Mouse (Mus musculus) heart, adult 18-20 months (tissue): ENCODE measurements around the gene Ccdc85b. TPM values are rescaled to one million over a fixed set of nuclear protein-coding genes. Genes with fewer than 3 reads are reported as not detected.
"Not testable (repeated sequence)": the region's sequence is repeated elsewhere in the genome, so short reads cannot be mapped to it uniquely, and the experiment has no call there.

Source experiments
- DNase-seq, 2 experiments: peaks; one replicate each; pipeline ENCODE4 v3.0.0; 2021 to 2022; ENCODE audit warnings: mixed read lengths in 1 of 2
- long read RNA-seq, 2 experiments: library from polyadenylated mRNA; stranded (forward); transcript quantifications; one replicate each; pipeline ENCODE4 v2.0.0; 2021
- total RNA-seq, 2 experiments: library from RNA; stranded (reverse); gene quantifications; 2 replicates each; pipeline ENCODE4 v1.2.3; 2021

Gene Ccdc85b
- total RNA-seq: 1 to 10 TPM; 6.0 to 6.7 TPM
- long read RNA-seq, experiment 1, full-length matches to known transcripts: 16 of 16 reads
- long read RNA-seq, experiment 1, partial matches to known transcripts: 0 of 16 reads
- long read RNA-seq, experiment 1, other reads (novel, unspliced or antisense): 0 of 16 reads
- long read RNA-seq, experiment 2, full-length matches to known transcripts: 15 of 15 reads
- long read RNA-seq, experiment 2, partial matches to known transcripts: 0 of 15 reads
- long read RNA-seq, experiment 2, other reads (novel, unspliced or antisense): 0 of 15 reads

- DNase-seq: no peak
These were observed at the start of gene Ccdc85b for GRCm38 (mm10) chr19:5457746-5458442. Ccdc85b (minus strand) TSS chr19:5457894.

- no peak for DNase-seq
These were observed 46.0 kb upstream of the Ccdc85b start, which contains the start of gene 1700020D05Rik for GRCm38 (mm10) chr19:5503687-5504086. 1700020D05Rik (minus strand) TSS chr19:5503787.

- no peak for DNase-seq
These were observed 42.7 kb upstream of the Ccdc85b start for GRCm38 (mm10) chr19:5500330-5500875.

- DNase-seq: no peak
These were observed 38.3 kb upstream of the Ccdc85b start for GRCm38 (mm10) chr19:5496052-5496370.

GRCm38 (mm10) chr19:5495353-5496051 is 37.8 kb upstream of the Ccdc85b start:
- no peak for DNase-seq

GRCm38 (mm10) chr19:5494314-5494713 is 36.6 kb upstream of the Ccdc85b start:
- DNase-seq: no peak

GRCm38 (mm10) chr19:5493301-5493721 is 35.6 kb upstream of the Ccdc85b start:
- DNase-seq: not testable (repeated sequence)

GRCm38 (mm10) chr19:5492641-5493040 is 34.9 kb upstream of the Ccdc85b start:
- no peak for DNase-seq

GRCm38 (mm10) chr19:5490898-5491708 is 33.4 kb upstream of the Ccdc85b start:
- DNase-seq: peak; percentile 94

- peak; percentile 96 to 98 for DNase-seq
These were observed 32.7 kb upstream of the Ccdc85b start, which contains the start of gene Cfl1 for GRCm38 (mm10) chr19:5490313-5490897. Cfl1 (plus strand) TSS chr19:5490455.

GRCm38 (mm10) chr19:5489721-5490120 is 32.0 kb upstream of the Ccdc85b start:
- not testable (repeated sequence) for DNase-seq

- DNase-seq: peak; percentile 98
These were observed 31.3 kb upstream of the Ccdc85b start for GRCm38 (mm10) chr19:5488878-5489571.

- DNase-seq: peak; percentile 98 to 99
These were observed 30.3 kb upstream of the Ccdc85b start, which contains the start of gene Mus81 for GRCm38 (mm10) chr19:5487768-5488550. Mus81 (minus strand) TSS chr19:5488402.

- DNase-seq: no peak
These were observed 29.1 kb upstream of the Ccdc85b start for GRCm38 (mm10) chr19:5486771-5487170.

- DNase-seq: no peak
These were observed 28.6 kb upstream of the Ccdc85b start for GRCm38 (mm10) chr19:5486286-5486685.

- DNase-seq: no peak
These were observed 28.1 kb upstream of the Ccdc85b start for GRCm38 (mm10) chr19:5485821-5486220.

GRCm38 (mm10) chr19:5485371-5485770 is 27.7 kb upstream of the Ccdc85b start:
- no peak for DNase-seq

GRCm38 (mm10) chr19:5484496-5484895 is 26.8 kb upstream of the Ccdc85b start:
- no peak for DNase-seq
